Mouse (Mus musculus) embryo, embryonic 9.5 days (tissue): ENCODE data around the gene Pim1.

Experiments
- DNase-seq: peaks from one replicate; pipeline ENCODE4 v3.0.0-alpha.2; 2017; ENCODE audit errors: extremely low spot score

The Pim1 gene

GRCm38 (mm10) chr17:29528568-29529187 is 38.1 kb downstream of the Pim1 start:
- DNase-seq = no peak

DNA sequence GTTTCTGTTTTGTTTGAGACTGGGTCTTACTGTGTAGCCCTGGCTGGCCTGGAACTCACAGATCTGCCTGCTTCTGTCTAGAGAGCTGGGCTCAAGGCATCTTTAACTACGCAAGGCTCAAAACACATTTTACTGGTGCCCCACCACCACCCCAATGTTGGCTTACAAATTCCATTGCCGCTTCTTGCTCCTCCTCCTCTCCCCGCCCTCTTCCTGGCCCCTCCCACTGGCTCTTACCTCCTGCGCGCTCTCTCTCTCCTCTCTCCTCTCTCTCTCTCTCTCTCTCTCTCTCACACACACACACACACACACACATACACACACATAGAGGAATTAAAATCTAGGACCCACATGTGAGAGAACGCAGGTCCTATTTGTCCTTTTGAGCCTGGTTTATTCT is 40.0 kb downstream of the Pim1 start:
- DNase-seq = no peak

GRCm38 (mm10) chr17:29531278-29531677 is 40.7 kb downstream of the Pim1 start:
- no peak for DNase-seq

GRCm38 (mm10) chr17:29531757-29532384 is 41.3 kb downstream of the Pim1 start:
- no peak for DNase-seq

DNA sequence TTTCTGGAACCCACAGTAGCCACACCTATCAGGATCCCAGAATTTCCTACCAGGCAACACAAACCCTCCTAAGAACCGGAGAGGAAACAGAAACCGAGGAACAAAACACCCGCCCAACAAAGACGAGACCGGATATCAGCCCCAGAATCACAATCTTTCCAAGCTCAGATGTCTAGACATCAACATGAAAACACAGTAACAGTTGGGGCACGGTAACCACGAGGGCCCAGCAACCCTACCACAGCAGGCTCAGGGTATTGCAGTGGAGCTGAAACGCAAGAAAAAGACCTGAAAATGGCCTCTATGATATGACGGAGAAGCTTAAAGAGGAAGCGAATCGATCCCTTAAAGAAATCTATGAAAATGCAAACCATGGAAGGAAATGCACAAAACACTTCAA is 43.3 kb downstream of the Pim1 start:
- DNase-seq = no peak

GRCm38 (mm10) chr17:29540426-29540825 is 49.9 kb downstream of the Pim1 start:
- no peak for DNase-seq

- no peak for DNase-seq
These were observed 50.9 kb downstream of the Pim1 start for GRCm38 (mm10) chr17:29541419-29541818.

- DNase-seq = no peak
These were observed 52.5 kb downstream of the Pim1 start for GRCm38 (mm10) chr17:29542831-29543690.

GRCm38 (mm10) chr17:29544064-29544463 is 53.5 kb downstream of the Pim1 start:
- no peak for DNase-seq

GRCm38 (mm10) chr17:29545241-29545640 is 54.7 kb downstream of the Pim1 start:
- no peak for DNase-seq
